Mouse (Mus musculus): ENCODE results near the gene Foxd1. TPM values are rescaled to one million over a fixed set of nuclear protein-coding genes. Genes with fewer than 3 reads are reported as not detected.
A peak's percentile ranks its signal among the peaks of the same experiment; 100 is the strongest.

Gene Foxd1
- total RNA-seq, 2 experiments from 2014 or later, result 0.44 to 0.60 TPM

DNA sequence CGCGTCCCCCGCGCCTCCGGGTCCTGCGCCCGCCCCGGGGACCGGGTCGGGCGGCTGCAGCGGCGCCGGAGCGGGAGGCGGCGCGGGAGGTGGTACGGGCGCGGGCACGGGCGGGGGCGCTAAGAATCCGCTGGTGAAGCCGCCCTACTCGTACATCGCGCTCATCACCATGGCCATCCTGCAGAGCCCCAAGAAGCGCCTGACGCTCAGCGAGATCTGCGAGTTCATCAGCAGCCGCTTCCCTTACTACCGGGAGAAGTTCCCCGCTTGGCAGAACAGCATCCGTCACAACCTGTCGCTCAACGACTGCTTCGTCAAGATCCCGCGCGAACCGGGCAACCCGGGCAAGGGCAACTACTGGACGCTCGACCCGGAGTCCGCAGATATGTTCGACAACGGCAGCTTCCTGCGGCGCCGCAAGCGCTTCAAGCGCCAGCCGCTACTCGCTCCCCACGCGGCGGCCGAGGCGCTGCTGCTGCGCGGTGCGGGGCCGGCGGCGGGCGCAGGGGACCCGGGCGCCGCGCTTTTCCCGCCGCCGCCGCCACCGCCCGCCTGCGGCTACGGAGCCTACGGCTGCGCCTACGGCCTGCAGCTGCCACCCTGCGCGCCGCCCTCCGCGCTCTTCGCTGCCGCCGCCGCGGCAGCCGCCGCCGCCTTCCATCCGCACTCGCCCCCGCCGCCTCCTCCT lies 973 bp downstream of the Foxd1 start:
- peak in 1 of 2 experiments; percentile 35 for DNase-seq (ENCODE audit: low spot score in 2 of 2)

DNA sequence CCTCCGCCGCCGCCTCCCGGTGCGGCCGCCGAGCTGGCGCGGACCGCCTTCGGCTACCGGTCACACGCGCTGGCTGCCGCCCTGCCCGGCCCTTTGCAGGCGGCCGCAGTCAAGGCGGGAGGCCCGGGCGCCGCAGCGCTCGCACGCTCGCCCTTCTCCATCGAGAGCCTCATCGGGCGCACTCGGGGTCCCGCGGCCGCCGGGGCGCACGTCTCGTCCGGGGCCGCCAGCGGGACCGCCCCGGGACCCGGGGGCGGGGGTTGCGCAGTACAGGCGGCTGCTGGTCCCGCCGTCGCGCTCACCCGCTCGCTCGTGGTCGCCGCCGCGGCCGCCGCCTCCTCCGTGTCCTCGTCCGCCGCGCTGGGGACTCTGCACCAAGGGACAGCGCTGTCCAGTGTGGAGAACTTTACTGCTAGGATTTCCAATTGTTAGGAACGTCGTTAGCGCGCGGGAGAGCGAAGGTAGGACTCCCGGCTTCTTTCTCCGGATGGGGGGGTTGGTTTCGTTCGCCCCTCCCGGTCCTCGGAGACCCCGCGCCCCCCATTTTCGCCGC lies 1.6 kb downstream of the Foxd1 start:
- DNase-seq (ENCODE audit: low spot score in 2 of 2), result peak in 1 of 2 experiments; percentile 33

DNA sequence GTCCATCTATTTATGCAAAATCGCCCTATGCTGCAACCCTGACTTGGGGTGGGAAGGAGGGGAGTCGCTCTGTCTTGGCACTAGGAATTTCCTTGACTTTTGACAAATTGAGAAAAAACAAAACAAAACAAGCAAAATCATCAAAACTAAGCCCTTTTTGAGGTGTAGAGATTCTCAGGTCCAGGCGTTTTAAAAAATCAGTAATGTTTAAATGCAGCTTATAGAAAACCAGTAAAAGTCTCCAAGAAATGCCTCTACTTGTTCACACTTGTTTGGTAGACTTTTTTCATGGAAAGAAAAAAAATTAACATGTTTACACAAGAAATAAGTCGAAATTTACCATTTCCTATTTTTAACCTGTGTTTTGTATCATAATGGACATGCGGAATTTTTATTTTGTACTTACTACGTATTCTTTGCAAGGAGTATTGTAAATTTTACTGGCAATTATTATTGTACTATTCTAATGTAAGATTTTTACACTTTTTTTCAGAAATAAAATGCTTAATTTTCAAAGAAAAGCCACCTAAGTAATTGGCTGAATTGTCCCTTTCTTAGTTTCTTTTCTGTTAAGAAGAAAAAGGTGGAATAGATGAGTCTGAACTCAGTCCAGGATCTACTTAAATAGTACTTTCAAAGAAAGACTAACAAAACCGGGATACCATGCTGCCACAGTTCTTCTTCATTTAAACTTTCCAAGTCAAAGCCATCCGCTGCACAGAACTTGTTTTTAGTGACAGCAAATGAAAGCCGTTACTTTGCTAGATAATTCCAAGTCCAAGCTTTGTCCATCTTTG lies 2.3 kb downstream of the Foxd1 start:
- no peak for DNase-seq (ENCODE audit: low spot score in 2 of 2)

DNA sequence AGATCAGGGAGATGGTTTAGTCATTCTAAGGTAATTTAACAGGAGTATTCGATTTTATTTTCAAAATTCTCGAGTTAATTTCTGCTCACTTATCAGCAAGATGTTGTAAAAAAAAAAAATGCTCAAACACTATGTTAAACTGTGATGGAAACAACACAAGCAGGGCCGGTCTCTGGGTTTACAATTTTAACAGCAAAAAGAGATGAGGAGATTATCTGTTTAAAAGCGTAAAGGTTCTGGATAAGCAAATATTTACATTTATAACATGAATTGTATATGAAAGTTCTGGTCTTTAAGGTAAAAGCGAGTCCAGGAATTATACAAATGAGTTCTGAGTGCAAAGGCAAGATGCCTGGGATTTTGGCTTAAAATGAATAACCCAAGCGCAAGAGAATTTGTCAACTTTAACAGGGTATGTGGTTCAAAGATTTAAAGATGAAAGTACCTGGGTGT lies 3.0 kb downstream of the Foxd1 start:
- no peak for DNase-seq (ENCODE audit: low spot score in 2 of 2)

DNA sequence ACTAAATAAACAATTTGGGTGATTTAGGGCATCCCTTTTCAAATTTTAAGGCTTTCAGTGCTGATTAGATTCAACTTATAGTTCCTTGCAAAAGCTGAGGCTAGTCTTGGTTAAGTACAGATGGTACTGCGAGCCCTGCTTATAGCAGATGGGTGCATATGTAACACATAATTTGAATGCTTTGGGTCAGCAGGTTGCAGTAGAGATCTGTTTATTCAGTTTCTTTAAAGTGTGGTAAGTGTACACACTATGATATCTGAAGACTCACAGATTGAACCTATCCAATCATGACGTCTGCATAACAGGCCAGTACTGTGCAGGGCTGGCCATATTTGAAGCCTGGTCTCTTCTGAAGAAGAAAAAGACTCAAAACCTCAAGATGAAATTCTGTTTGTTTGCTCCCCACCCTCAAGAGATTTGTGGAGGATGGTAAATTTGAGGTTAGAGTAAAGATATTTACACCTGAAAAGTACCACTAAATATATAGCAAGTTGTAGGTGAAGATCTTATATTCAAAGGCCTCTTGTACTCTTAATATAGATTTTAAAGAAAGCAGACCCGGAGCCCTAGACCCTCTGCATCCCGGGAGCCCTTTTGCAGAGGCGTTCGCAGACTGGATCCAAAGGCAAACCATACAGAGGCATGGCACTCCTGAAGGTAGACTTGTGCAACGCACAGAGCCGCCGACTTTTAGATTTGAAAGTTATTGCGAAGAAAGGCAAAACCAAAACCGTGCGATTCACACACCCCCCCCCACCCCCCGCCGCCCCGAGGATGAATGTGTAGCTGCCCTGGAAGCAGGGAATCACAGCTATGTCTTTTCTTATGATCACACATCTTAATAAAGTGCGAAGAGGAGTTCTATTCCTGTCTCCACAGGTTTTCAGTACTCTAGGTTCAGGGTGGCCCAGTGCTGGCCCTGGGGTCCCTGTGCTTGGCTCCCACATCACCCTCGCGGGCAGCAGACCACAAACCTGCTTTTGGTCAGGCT lies 3.7 kb downstream of the Foxd1 start:
- DNase-seq (ENCODE audit: low spot score in 2 of 2), result no peak

DNA sequence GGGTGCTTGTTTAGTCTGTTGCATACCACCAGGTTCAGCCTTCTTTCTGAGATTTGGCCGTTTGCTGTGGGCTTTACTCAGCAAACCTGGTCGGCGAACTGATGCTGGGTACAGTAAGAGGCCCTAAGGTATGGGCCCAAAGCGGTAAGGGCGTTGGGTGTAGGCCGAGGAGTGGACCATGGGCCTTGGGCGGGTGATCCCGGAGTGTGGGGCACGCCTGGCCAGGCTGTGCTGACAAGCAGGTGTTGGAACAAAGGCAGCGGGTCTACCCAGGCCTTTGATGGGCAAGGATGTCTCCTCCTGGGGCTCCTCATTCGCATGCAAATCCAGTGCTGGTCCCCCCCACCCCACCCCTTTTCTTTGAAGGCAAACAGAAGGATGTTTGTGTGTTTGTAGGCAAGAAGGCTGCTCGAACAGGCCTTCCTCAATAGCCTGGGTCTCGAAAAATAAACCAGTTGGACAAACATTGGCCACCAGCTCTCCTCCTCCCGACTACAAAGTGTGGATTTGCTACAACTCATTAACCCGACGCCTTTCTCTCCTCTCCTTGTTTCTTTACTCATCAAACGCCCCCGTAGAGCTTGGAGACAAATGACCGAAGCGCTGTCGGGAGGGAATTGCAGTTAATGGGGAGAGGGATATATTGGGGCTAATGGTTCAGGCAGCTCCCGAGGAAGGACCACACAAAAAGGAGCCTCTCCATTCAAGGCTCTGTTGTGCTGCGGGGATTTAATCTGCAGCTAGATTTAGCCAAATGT lies 4.6 kb downstream of the Foxd1 start:
- DNase-seq (ENCODE audit: low spot score in 2 of 2), result no peak

DNA sequence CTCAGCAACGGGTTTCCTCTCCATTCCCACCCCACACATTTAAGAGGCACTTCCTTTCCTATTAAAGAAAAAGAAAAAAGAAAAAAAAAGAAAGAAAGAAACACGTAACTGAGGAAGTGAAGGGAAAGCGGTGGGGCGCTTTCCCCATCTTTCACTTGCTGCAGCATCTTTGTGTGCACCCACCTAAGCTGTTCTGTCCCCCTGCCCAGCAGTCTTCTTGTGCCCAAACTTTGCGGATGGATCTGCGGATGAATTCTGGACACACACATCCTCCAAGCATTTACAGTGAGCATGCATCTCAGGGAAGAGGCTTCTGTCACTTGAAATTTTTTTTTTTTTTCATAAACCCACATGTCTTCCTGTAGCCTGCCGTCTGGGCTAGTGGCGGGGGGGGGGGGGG lies 5.3 kb downstream of the Foxd1 start:
- DNase-seq (ENCODE audit: low spot score in 2 of 2), result no peak

DNA sequence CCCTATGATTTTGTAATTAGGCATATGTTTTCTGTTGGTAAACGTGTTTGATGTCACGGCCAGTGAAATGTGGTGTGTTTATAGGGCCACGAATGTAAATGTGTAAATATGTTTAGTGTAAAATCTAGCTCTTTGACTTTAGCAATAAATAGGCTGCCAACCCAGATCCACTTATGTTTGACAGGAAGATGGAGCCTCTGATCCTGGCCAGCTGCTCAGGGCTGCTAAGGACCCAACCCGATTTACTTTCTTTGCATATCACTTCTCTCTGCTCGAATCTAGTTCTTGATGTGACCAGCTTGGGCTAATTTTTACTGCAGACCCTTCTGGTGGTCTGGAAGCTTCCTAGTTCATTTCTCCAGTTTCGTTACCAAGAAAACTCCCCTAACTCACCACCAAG lies 6.3 kb downstream of the Foxd1 start:
- DNase-seq (ENCODE audit: low spot score in 2 of 2), result no peak

DNA sequence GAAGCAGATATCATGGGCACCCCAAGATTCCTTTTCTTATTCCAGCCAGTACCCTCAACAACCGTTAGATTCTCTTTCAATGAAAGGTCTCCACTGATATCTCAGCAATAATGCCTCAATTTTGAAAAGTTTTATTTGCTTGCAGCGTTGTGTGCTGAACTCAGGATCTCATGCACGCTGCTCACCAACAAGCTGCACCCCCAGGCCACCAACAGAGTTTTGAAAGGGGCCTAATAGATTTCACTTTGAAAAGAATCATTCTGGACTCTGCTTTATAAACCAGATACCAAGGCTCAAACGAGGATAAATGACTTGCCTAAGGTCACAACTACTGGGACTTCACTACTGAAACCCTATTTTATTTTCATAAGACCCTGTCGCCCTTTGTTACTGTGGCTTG lies 7.1 kb downstream of the Foxd1 start:
- no peak for DNase-seq (ENCODE audit: low spot score in 2 of 2)

DNA sequence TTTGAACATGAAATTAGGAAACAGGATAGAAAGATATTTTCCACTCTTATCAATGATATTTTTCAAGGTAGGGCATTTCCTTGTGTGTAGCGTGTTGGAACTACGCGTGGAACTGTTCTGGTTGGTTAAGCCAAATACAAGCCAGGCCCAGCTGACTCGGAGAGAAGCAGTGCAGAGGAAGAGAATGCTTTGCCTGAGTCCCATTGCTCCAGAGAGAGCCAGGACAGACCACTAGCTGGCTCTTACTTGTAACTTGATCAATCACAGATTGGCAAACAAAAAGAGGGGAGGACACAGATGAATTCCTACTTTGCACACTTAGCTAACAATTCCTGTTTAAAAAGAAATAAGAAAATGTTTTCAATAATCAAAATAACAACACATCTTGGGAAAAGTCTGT lies 9.0 kb downstream of the Foxd1 start:
- no peak for DNase-seq (ENCODE audit: low spot score in 2 of 2)

DNA sequence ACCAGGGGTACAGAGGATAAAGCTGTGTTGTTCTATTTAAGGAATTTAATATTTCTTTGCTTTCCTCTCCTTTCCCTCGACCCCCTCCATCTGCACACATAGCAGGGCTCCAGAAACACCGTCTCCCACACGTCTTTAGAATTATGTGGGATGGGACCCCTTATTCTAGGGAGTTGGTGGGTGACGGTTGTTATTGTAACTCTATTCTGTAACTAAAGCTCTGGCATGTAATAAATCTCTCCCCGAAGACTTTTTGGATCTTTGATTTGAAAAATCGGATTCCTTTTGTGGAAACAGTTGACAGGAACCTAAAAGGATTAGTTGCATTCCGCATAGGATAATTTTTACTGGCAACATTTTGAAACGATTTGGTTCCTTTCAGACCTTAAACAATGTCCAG lies 11.0 kb downstream of the Foxd1 start:
- DNase-seq (ENCODE audit: low spot score in 2 of 2), result no peak

DNA sequence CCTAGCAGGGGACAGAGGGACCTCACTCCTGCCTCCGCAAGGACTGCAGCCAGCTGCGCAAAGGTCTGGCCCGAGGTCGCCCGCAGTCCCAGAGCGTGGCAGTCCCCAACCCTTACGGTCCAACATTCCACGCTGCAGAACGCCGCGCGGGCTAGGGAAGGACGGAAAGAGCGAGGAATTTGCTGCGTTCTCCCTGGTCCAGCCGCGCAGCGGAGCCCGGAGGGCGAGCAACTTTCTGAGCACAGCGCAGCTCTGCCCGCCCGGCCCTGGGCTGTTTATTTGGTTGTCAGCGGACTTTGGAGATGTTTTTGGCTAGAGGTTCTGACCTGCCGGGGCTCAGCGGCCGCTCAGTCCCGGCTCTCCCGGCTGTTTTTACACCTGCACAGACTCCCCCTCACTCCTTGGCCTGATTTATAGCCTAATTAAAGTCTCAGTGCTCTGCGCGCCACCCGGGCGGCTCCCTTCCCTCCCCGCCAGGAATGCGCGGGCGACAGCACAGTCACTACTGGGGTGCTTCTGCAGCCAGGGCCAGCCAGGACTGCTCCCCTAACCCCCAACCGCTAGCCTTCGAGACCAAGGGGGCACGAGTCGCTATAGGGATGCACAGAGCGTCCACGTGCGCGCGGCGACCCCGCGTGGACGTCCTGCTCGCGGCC lies 11.9 kb downstream of the Foxd1 start:
- DNase-seq (ENCODE audit: low spot score in 2 of 2), result peak in 1 of 2 experiments; percentile 21

DNA sequence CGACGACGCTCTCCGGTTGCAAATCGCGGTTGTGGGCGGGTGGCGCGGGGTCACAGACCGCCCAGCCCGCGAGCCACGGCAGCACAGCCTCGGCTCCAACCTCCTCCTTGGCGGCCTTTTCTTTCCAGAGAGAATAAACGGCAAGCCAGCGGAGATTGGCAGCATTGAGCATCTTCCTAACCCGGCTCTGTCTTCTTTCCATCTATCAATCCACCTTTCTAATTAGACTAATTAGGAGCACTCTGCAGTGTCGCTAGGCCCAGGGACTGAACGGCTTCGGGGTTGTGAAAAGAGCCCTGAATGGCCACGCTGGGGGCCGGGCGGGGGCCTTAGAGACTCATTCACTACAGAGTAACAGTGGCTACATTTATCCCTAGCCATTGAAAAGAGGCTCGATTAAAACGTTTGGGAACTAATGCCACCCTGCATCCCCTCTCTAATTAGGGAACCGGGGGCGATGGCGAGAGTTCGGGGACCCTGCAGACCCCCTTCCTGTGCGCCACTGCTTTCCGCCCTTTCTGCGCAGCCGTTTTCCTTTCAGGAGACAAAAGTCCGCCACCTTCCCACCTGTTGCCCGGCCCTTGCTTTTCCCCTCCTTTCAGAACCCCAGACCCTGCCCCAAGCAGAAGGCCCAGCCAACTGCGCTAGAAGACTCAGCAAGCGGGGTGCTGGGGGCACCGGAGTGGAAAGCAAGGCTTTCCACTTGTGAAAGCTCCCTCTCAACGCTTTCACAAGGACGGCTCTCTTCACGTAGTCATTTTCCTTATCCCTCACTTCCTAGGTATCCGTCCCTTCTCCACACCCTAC lies 12.6 kb downstream of the Foxd1 start:
- DNase-seq (ENCODE audit: low spot score in 2 of 2), result no peak

DNA sequence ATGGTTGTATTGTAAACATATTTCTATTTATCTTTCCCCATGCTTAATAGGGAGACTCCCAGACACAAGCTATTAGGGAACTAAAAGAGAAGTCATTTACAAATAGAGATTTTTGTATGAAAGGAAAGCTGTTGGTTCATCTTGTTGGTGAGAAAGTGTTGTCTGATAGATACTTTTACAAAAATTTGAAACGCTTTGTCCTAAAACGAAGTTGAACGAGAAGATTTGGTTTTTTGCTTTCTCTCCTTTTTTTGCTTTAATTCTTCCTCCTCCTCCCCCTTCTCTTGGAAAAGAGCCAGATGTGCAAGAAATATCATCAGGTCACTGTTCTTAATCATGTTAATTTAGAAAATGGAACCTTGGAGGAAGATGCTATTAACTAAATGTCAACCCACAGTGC lies 13.6 kb downstream of the Foxd1 start:
- no peak for DNase-seq (ENCODE audit: low spot score in 2 of 2)

DNA sequence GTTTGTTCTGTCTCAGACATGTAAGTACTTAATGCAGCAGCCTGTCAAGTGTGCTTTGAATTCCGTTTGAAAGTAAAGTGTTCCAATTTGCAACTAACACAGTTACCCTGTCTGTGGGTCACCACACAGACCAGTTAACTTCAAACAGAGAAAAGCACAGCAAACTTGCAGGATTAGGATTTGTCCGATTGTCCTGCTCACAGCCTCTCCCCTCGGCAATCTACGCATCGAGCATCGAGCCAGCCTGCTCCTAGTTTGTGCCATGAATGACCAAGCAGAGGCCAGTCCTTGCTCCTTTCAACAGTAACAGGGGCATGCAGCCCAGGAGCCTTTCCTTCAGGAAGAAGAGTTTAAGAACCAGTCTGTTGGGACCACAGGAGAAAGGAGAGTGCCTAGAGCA lies 15.0 kb downstream of the Foxd1 start:
- no peak for DNase-seq (ENCODE audit: low spot score in 2 of 2)

DNA sequence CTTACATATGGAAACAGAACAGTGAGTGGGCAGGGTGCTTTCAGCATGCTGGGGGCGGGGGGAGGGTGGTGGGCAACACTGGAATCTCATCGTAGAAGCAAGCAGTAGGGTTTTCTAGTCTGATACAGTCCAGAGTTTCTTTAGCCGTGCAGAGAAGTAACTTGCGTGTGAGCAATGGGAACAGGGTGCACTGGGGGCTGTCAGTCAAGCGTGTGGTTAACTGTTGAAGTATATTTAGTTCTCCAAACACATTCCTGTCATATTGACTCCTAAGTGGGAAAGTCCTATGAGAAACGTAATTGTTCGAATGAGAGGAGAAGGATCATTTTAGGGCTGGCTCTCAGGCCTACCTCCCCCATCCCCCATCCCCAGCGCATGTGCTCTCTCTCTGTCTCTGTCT lies 20.5 kb downstream of the Foxd1 start:
- DNase-seq (ENCODE audit: low spot score in 2 of 2), result no peak

DNA sequence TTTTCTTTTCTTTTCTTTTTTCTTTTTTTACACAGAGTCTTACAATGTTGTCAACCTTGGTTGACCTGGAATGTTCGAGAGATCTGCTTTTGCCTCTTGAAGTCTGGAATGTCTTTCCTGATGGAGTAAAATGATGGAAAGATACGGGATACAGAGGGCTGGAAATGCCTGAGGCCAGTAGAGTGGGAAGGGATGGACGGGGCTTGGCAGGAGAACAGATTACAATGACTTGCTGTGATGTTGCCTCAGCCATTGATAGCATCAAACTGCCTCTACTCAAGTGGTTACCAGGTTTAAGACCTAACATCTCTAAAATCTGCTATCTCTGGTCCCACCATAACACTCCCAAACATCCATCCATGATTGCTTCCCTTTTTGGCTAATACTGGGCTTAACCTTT lies 20.9 kb downstream of the Foxd1 start:
- no peak for DNase-seq (ENCODE audit: low spot score in 2 of 2)

DNA sequence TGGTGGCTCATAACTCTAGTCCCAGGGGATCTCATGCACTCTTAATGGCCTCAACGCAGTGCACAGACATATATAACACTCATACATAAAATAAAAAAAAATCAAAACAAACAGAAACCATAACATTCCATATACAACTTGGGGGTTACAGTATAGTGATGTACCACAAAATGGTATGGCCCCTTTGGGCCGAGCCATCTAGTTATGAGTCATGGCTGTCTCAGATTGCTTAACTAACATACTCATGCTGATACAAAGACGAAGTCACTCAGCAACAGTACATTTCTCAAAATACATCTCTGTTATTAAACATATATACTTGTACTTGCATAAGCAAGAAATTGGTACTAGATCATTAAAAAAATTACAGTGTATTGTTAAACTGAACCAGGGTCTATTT lies 23.7 kb downstream of the Foxd1 start:
- DNase-seq (ENCODE audit: low spot score in 2 of 2), result no peak

DNA sequence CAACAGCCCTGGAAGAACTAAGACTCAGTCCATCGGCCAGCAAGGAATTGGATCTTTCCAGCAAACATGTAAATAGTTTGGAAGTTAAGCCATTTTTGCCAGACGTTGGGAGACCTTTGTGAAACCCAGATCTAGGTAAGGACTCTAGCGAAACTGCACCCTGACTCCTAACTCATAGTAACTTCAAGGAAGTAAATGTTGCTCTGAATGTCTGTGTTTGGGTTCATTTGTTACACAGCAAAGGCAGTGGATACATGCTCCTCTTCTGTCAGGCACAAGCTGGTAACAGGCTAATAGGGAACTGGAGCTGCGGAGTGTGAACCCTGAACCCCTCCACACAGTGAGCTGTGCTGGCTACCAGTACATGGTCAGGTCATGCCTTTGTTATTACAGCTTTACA lies 28.7 kb downstream of the Foxd1 start:
- no peak for DNase-seq (ENCODE audit: low spot score in 2 of 2)

Measured in gastrocnemius, postnatal 4 days (tissue).